Mouse (Mus musculus) heart, adult 2 months (tissue): ENCODE measurements around the gene Rai1. TPM values are rescaled to one million over a fixed set of nuclear protein-coding genes. Genes with fewer than 3 reads are reported as not detected.

ENCODE experiments used
- DNase-seq, 2 experiments: peaks; one replicate each; pipeline ENCODE4 v3.0.0; 2021
- H3K27ac ChIP-seq: fragments of 200-600 bp; 2 replicates; pipeline ENCODE4 v1.8.1; 2022
- H3K27me3 ChIP-seq: fragments of 200-500 bp; 2 replicates; pipeline ENCODE4 v1.6.1; 2012; ENCODE audit warnings: mild to moderate bottlenecking, low read length, inconsistent platforms, mixed read lengths; ENCODE audit not compliant: control insufficient read depth, insufficient read depth
- H3K36me3 ChIP-seq: fragments of 200-500 bp; 2 replicates; pipeline ENCODE4 v1.6.1; 2012; ENCODE audit warnings: low read length, inconsistent platforms; ENCODE audit not compliant: control insufficient read depth, insufficient read depth
- H3K4me1 ChIP-seq: fragments of 200-500 bp; 2 replicates; pipeline ENCODE4 v1.6.1; 2011; ENCODE audit warnings: low read length; ENCODE audit not compliant: control insufficient read depth, insufficient read depth
- H3K4me3 ChIP-seq: fragments of 200-600 bp; 2 replicates; pipeline ENCODE4 v1.8.1; 2022
- H3K79me2 ChIP-seq: fragments of 200-500 bp; replicated peaks from 2 replicates; pipeline ENCODE4 v1.6.1; 2012; ENCODE audit warnings: mild to moderate bottlenecking, inconsistent platforms, low read length, moderate library complexity, mixed read lengths; ENCODE audit not compliant: control insufficient read depth, insufficient read depth
- H3K9ac ChIP-seq: fragments of 200-500 bp; 2 replicates; pipeline ENCODE4 v1.6.1; 2012; ENCODE audit warnings: low read depth, mild to moderate bottlenecking, control low read depth, inconsistent platforms, low read length, mixed read lengths
- CTCF ChIP-seq: fragments of 200-600 bp; IDR thresholded peaks from 2 replicates; pipeline ENCODE4 v1.8.1; 2022; ENCODE audit warnings: antibody characterized with exemption, mild to moderate bottlenecking, moderate library complexity
- EP300 ChIP-seq: fragments of 200-500 bp; IDR thresholded peaks from 2 replicates; pipeline ENCODE4 v1.6.1; 2011; ENCODE audit warnings: low read depth, low read length, control low read depth; ENCODE audit not compliant: insufficient read depth
- POLR2A ChIP-seq: fragments of 200-500 bp; IDR thresholded peaks from 2 replicates; pipeline ENCODE4 v1.6.1; 2011; ENCODE audit warnings: mild to moderate bottlenecking, low read depth, low read length, control low read depth; ENCODE audit not compliant: insufficient read depth
- WGBS: fragments of 180-500 bp; shearing (Covaris S2); methylation state at CpG from one replicate; pipeline ENCODE4 v1.1.7; 2018; 5-methylcytosine and 5-hydroxymethylcytosine counted together
- intact Hi-C: fragments of 180-260 bp; cut with DNase I; formaldehyde crosslinking; loops from one replicate; pipeline ENCODE4 v1.15.1; 2025
- polyA plus RNA-seq: library from polyadenylated mRNA; depleted of rRNA; stranded (reverse); fragments of >200 nt; gene quantifications from 2 replicates; pipeline ENCODE4 v1.2.3, GENCODE M21; 2012
- total RNA-seq, 2 experiments: library from RNA; stranded (reverse); gene quantifications; 2 replicates each; pipeline ENCODE4 v1.2.3; 2021

The Rai1 gene
- total and polyA plus RNA-seq, 3 experiments: 20.0 to 26.5 (median 21.8) TPM

- no peak for DNase-seq
- 92% methylated on average over 26 of the region's 26 CpGs for WGBS
- Histone ChIP-seq H3K36me3 (no peaks in the 10 kb centered on the region), H3K27ac (no peak overlapping the region), H3K27me3 (no peaks in the 10 kb centered on the region), H3K9ac (no peak overlapping the region), H3K4me1 (no peaks in the 10 kb centered on the region), H3K79me2 (no peaks in the 10 kb centered on the region; the same call in 1 of the 2 replicates), H3K4me3 (no peak overlapping the region)
- no peak for TF ChIP-seq EP300
- intact Hi-C loops: no loop called here
Observed at GRCm38 (mm10) chr11:60202710-60203638, 98.2 kb downstream of the Rai1 start.

- H3K36me3 ChIP-seq: no peaks in the 10 kb centered on the region
- H3K27me3 ChIP-seq: no peaks in the 10 kb centered on the region
- H3K4me3 ChIP-seq: no peak overlapping the region
- H3K79me2 ChIP-seq: no peaks in the 10 kb centered on the region; the same call in 1 of the 2 replicates
- TF ChIP-seq EP300 (no peak), CTCF (no peak), POLR2A (no peak)
- no peak for DNase-seq
- H3K9ac ChIP-seq: no peak overlapping the region
- peaks cover 15% of the 10 kb centered on the region for H3K4me1 ChIP-seq
- no peak overlapping the region for H3K27ac ChIP-seq
- 81% methylated on average over 12 of the region's 12 CpGs for WGBS
- intact Hi-C loops: no loop called here
Observed at GRCm38 (mm10) chr11:60205026-60205425, 100.2 kb downstream of the Rai1 start.

DNA sequence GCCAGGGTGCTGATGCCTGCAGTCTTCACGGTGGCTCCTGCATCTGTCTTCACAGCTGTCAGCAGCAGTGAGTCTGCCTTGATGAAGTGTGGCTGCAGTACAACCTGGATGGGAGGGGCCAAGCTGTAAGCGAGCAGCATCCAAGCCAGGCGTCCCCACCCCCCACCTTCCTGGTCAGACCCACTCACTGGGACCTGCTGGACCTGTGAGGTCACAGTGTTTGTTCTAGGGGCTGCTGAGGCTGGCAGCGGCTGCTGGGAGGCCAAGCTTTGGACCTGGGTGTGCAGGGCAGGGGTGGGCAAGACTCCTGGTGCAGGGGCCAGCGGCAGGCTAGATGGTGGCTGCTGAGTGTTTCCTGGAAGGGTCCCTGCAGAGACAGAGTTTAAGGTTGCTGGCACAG, 101.4 kb downstream of the Rai1 start:
- Histone ChIP-seq H3K27ac (no peak overlapping the region), H3K27me3 (no peaks in the 10 kb centered on the region), H3K9ac (no peak overlapping the region), H3K4me1 (peaks cover 21% of the 10 kb centered on the region), H3K79me2 (no peaks in the 10 kb centered on the region; the same call in 1 of the 2 replicates), H3K36me3 (no peaks in the 10 kb centered on the region), H3K4me3 (no peak overlapping the region)
- intact Hi-C loops: no loop called here
- TF ChIP-seq CTCF (no peak), POLR2A (no peak), EP300 (no peak)
- no peak for DNase-seq
- WGBS: 72% methylated on average over 5 of the region's 5 CpGs

- Histone ChIP-seq H3K27ac (no peak overlapping the region; the same call in 1 of the 2 replicates), H3K9ac (peak overlapping the region; percentile 25; the same call in 1 of the 2 replicates), H3K4me3 (no peak overlapping the region), H3K36me3 (no peaks in the 10 kb centered on the region), H3K27me3 (no peaks in the 10 kb centered on the region), H3K4me1 (peaks cover 24% of the 10 kb centered on the region), H3K79me2 (no peaks in the 10 kb centered on the region; the same call in 1 of the 2 replicates)
- TF ChIP-seq POLR2A: no peak
- TF ChIP-seq EP300: no peak
- TF ChIP-seq CTCF: no peak
- intact Hi-C loops: no loop called here
- 63% methylated on average over 6 of the region's 6 CpGs for WGBS
- no peak for DNase-seq
Observed at GRCm38 (mm10) chr11:60208201-60208600, 103.4 kb downstream of the Rai1 start.

DNA sequence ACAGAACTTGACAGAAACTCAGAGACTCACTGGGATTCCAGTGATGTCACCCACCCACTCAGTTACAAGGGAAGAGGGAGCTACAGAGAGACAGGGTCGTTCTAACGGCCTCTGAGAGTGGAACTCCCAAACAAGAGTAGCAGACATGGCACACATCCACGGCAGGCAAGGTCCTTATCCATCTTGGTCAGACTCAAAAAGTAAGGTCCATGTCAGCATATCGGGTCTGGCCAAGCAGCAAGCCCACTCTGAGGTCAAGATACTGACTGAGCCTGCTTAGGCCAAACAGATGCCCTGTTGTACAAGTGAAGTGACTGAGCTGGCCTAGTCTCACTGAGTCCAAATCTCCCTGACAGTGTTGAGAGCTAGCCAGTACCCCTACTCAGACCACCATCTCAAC, 103.9 kb downstream of the Rai1 start:
- Histone ChIP-seq H3K4me3 (no peak overlapping the region; the same call in 1 of the 2 replicates), H3K27me3 (no peaks in the 10 kb centered on the region), H3K27ac (peak overlapping the region; percentile 13; the same call in 1 of the 2 replicates), H3K79me2 (no peaks in the 10 kb centered on the region; the same call in 1 of the 2 replicates), H3K9ac (peak overlapping the region; percentile 35; the same call in 1 of the 2 replicates), H3K36me3 (no peaks in the 10 kb centered on the region), H3K4me1 (peaks cover 24% of the 10 kb centered on the region)
- 39% methylated on average over 4 of the region's 4 CpGs for WGBS
- intact Hi-C loops: no loop called here
- DNase-seq: no peak
- TF ChIP-seq CTCF (no peak), EP300 (no peak), POLR2A (no peak)

GRCm38 (mm10) chr11:60209217-60209932, 104.6 kb downstream of the Rai1 start:
- Histone ChIP-seq H3K4me3 (peak overlapping the region; percentile 55), H3K79me2 (no peaks in the 10 kb centered on the region; the same call in 1 of the 2 replicates), H3K36me3 (no peaks in the 10 kb centered on the region), H3K4me1 (peaks cover 24% of the 10 kb centered on the region), H3K27ac (peak overlapping the region; percentile 55), H3K27me3 (no peaks in the 10 kb centered on the region), H3K9ac (peak overlapping the region; percentile 35)
- peak; percentile 72 to 84 for DNase-seq
- intact Hi-C loops: no loop called here
- no peak for TF ChIP-seq POLR2A
- TF ChIP-seq CTCF: no peak
- 0 out of 2 replicates have a peak, but pooled peaks have one; percentile 18 for TF ChIP-seq EP300
- 29% methylated on average over 7 of the region's 7 CpGs for WGBS
